Mouse (Mus musculus) stomach, embryonic 16.5 days (tissue): ENCODE measurements at regions not wholly inside any gene's neighbourhood (a gene's known extent, or its start where the extent isn't known, plus 50 kb on each side); places are given as distances from the start of the nearest gene placed in this dataset.
A peak's percentile ranks its signal among the peaks of the same experiment; 100 is the strongest.

Experiments
- ATAC-seq: fragments of 200-750 bp; cut with Nextera tagmentation; 2 replicates; pipeline ENCODE4 v1.8.0; 2017; ENCODE audit warnings: moderate number of reproducible peaks, moderate TSS enrichment; ENCODE audit not compliant: insufficient read depth, low FRiP score
- H3K27ac ChIP-seq: fragments of 300-500 bp; sonication (generic); 2 replicates; pipeline ENCODE4 v1.5.1; 2014; ENCODE audit warnings: low read length
- H3K27me3 ChIP-seq: fragments of 300-500 bp; sonication (generic); 2 replicates; pipeline ENCODE4 v1.6.1; 2014; ENCODE audit warnings: low read length, control low read depth, mixed read lengths; ENCODE audit not compliant: control insufficient read depth, insufficient read depth
- H3K36me3 ChIP-seq: fragments of 300-500 bp; sonication (generic); 2 replicates; pipeline ENCODE4 v1.6.1; 2014; ENCODE audit warnings: low read length; ENCODE audit not compliant: control insufficient read depth, insufficient read depth
- H3K4me1 ChIP-seq: fragments of 300-500 bp; sonication (generic); 2 replicates; pipeline ENCODE4 v1.6.1; 2014; ENCODE audit warnings: low read length, control low read depth, mixed read lengths; ENCODE audit not compliant: control insufficient read depth, insufficient read depth
- H3K4me2 ChIP-seq: fragments of 300-500 bp; sonication (generic); 2 replicates; pipeline ENCODE4 v1.6.1; 2014; ENCODE audit warnings: low read depth, low read length, mixed read lengths
- H3K4me3 ChIP-seq: fragments of 300-500 bp; sonication (generic); replicated peaks from 2 replicates; pipeline ENCODE4 v1.5.1; 2014; ENCODE audit warnings: mild to moderate bottlenecking, low read length
- H3K9ac ChIP-seq: fragments of 300-500 bp; sonication (generic); 2 replicates; pipeline ENCODE4 v1.6.1; 2014; ENCODE audit warnings: low read length
- H3K9me3 ChIP-seq: fragments of 300-500 bp; sonication (generic); replicated peaks from 2 replicates; pipeline ENCODE4 v1.6.1; 2016; ENCODE audit warnings: low read length, control low read depth; ENCODE audit not compliant: control insufficient read depth
- WGBS: fragments of 180-500 bp; shearing (Covaris S2); extraction: QIAGEN DNeasy Blood & Tissue Kit; methylation state at CpG from one replicate; pipeline ENCODE4 v1.1.7; 2014; 5-methylcytosine and 5-hydroxymethylcytosine counted together

DNA sequence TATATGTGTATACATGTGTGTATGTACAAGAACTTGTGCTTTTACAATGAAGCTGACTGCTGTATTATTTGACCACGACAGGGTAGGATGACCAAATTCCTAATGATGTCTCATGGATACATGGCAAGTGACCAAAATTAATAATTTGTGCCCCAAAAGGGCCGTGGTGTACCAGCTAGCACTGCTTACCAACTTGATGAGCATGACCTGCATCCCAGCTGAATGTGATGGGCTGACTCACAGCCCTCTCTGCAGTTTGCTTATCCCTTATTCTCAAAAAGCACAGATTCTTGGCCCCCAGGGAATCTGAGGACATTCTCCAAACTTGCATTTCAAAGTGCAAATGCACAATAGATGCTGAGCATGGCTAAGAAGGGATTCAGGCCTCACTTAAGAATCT is 420.8 kb downstream of the Sox2 start:
- Histone ChIP-seq H3K36me3 (no peaks in the 10 kb centered on the region), H3K4me1 (0 out of 2 replicates have a peak, but pooled peaks cover 3% of the 10 kb centered on the region), H3K9ac (no peak overlapping the region), H3K4me3 (no peak overlapping the region), H3K9me3 (no peaks in the 10 kb centered on the region), H3K4me2 (no peak overlapping the region), H3K27me3 (no peaks in the 10 kb centered on the region), H3K27ac (no peak overlapping the region)
- ATAC-seq: no peak
- WGBS: 76% methylated on average over 2 of the region's 2 CpGs

- Histone ChIP-seq H3K27ac (no peak overlapping the region), H3K9ac (no peak overlapping the region), H3K4me2 (no peak overlapping the region), H3K4me3 (no peak overlapping the region), H3K4me1 (no peaks in the 10 kb centered on the region), H3K9me3 (no peaks in the 10 kb centered on the region), H3K36me3 (no peaks in the 10 kb centered on the region), H3K27me3 (no peaks in the 10 kb centered on the region)
- ATAC-seq: no peak
- WGBS: 62% methylated on average over 5 of the region's 5 CpGs
Measured at GRCm38 (mm10) chr3:35079887-35080286, 429.7 kb downstream of the Sox2 start.

GRCm38 (mm10) chr3:35084091-35084867 is 434.1 kb downstream of the Sox2 start:
- no peaks in the 10 kb centered on the region for H3K36me3 ChIP-seq
- H3K9me3 ChIP-seq: no peaks in the 10 kb centered on the region
- H3K27me3 ChIP-seq: no peaks in the 10 kb centered on the region
- no peak overlapping the region for H3K4me3 ChIP-seq
- no peaks in the 10 kb centered on the region; the same call in 1 of the 2 replicates for H3K4me1 ChIP-seq
- H3K9ac ChIP-seq: no peak overlapping the region
- 62% methylated on average over 11 of the region's 11 CpGs for WGBS
- H3K27ac ChIP-seq: no peak overlapping the region
- H3K4me2 ChIP-seq: no peak overlapping the region
- ATAC-seq: peak; percentile 56; the same call in 1 of the 2 replicates

DNA sequence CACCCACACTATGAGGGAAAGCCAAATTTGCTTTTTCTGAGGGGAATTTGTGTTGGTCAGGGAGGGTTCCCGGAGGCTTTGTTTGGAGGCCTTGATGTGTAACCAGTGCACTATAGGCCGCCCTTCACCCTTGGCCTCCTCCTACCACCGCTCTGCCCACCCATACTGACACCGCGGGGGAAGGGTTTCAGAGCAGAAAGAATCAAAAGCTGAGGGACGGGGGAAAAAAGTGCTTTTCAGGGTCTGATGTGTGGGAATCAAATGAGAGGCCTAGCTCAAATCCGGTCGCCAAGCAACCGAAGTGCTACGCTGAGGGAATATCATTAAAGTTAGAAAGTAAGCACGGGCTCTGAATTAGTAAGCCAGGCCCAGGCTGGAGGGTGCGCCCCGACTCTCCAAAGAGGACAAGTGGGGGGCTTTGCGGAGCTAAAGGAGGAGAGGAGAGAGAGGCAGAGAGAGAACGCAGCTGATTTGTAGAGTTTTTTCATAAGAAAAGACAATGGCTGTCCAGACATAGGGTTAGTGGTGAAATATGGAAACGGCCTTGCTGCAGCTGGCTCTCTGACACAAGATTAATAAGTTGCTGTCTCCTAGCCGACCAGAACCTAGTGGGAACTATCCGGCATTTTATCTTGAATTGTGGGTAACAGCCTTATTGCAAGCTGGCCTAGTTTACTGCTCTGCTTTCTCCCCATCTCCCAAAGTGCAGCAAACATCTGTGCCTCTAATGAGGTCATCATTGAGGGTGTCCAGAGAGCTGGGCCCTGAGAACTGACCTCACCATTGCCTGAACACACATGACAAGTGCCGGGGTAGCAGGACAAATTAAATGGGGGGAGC is 438.3 kb downstream of the Sox2 start:
- WGBS: 51% methylated on average over 19 of the region's 19 CpGs
- Histone ChIP-seq H3K27ac (no peak overlapping the region), H3K27me3 (no peaks in the 10 kb centered on the region), H3K4me2 (no peak overlapping the region), H3K4me3 (no peak overlapping the region), H3K36me3 (no peaks in the 10 kb centered on the region), H3K4me1 (no peaks in the 10 kb centered on the region; the same call in 1 of the 2 replicates), H3K9me3 (no peaks in the 10 kb centered on the region), H3K9ac (no peak overlapping the region)
- no peak for ATAC-seq

DNA sequence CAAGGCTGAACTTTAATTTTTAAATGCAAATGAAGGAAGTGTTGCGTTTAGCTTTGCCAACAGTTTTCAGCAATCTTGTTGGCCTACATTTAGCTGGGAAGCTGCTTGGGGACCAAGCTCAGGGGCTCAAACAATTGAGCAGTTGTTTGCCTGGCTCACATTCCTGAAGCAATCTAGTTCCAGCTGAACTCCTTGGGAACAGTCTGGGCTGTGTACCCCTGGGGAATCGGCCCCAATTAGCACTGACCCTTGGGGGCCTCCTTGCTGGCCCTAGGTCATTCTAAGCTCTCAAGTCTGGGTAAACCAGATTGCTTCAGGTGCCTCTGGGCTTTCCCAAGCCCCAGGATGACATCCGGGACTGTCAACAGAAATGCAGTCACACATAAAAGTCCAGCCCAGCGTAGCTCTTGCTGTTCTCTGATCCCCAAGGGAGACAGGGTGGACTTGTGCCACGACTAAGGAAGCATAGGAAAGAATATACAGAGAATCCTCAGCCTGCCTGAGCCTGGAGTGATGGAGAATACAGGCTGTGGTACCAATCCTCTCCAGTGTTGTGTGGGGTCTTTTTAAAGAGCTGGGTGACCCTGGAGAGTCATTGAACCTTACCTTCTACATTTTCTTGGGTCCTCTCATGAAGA is 440.4 kb downstream of the Sox2 start:
- Histone ChIP-seq H3K9ac (no peak overlapping the region), H3K4me3 (no peak overlapping the region), H3K27me3 (no peaks in the 10 kb centered on the region), H3K27ac (no peak overlapping the region), H3K4me1 (no peaks in the 10 kb centered on the region; the same call in 1 of the 2 replicates), H3K4me2 (no peak overlapping the region), H3K9me3 (no peaks in the 10 kb centered on the region), H3K36me3 (no peaks in the 10 kb centered on the region)
- 53% methylated on average over 5 of the region's 5 CpGs for WGBS
- ATAC-seq: no peak

DNA sequence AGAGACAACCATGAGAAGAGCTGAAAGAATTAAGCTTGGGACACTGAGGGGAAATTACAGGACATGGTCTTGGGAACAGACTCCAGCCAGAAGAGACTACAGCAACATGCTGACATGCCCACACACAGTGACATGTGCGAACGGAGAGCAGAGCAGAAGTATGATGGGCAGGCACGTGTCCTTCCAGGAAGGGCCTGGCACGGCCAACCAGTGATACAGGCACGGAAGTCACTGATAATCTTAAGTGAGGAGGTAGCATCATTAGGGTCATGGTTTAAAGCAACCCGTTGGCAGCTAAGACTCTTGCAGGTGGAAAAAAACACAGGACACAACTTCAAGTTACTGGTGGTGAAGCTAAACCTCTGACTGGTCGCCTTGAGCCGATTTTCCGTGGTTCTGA is 442.8 kb downstream of the Sox2 start:
- no peaks in the 10 kb centered on the region for H3K27me3 ChIP-seq
- no peaks in the 10 kb centered on the region for H3K9me3 ChIP-seq
- WGBS: 83% methylated on average over 9 of the region's 9 CpGs
- no peaks in the 10 kb centered on the region for H3K36me3 ChIP-seq
- no peak overlapping the region for H3K4me3 ChIP-seq
- ATAC-seq: no peak
- no peak overlapping the region for H3K4me2 ChIP-seq
- H3K9ac ChIP-seq: no peak overlapping the region
- no peak overlapping the region for H3K27ac ChIP-seq
- no peaks in the 10 kb centered on the region; the same call in 1 of the 2 replicates for H3K4me1 ChIP-seq

- Histone ChIP-seq H3K4me3 (no peak overlapping the region), H3K27me3 (no peaks in the 10 kb centered on the region), H3K36me3 (no peaks in the 10 kb centered on the region), H3K4me2 (no peak overlapping the region), H3K27ac (no peak overlapping the region), H3K9me3 (no peaks in the 10 kb centered on the region), H3K4me1 (no peaks in the 10 kb centered on the region), H3K9ac (no peak overlapping the region)
- no peak for ATAC-seq
- 92% methylated on average over 8 of the region's 8 CpGs for WGBS
Measured at GRCm38 (mm10) chr3:35095221-35095620, 445.0 kb downstream of the Sox2 start.

GRCm38 (mm10) chr3:35096381-35096780 is 446.2 kb downstream of the Sox2 start:
- whole genome bisulfite sequencing: 81% methylated on average over 5 of the region's 5 CpGs
- ATAC-seq: no peak

DNA sequence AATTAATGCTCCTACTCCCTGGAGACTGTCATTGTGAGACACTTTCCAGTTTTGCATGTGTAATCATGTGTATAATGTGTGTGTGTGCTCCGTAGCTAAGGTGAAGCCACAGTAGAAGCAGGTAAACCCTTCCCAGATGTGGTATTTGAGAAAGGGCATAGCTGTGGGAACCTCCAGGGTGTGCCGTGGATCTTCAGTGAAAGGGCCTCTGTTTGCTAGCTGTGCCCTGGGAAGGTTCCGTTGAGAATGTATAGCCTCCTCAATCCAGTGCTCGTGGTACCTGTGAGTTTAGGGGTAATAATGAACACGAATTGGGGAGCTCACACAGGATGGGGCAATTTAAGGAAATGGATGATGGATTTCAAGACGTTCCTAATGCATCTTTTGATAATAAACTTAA is 447.6 kb downstream of the Sox2 start:
- no peaks in the 10 kb centered on the region for H3K9me3 ChIP-seq
- no peaks in the 10 kb centered on the region for H3K27me3 ChIP-seq
- H3K27ac ChIP-seq: no peak overlapping the region
- H3K4me2 ChIP-seq: no peak overlapping the region
- no peak overlapping the region for H3K9ac ChIP-seq
- H3K4me1 ChIP-seq: no peaks in the 10 kb centered on the region
- no peaks in the 10 kb centered on the region for H3K36me3 ChIP-seq
- WGBS: 73% methylated on average over 6 of the region's 6 CpGs
- ATAC-seq: no peak
- no peak overlapping the region for H3K4me3 ChIP-seq

More at GRCm38 (mm10) chr3:35096381-35096780, 446.2 kb downstream of the Sox2 start:
- Histone ChIP-seq H3K4me2 (no peak overlapping the region), H3K9ac (no peak overlapping the region), H3K36me3 (no peaks in the 10 kb centered on the region), H3K4me1 (no peaks in the 10 kb centered on the region), H3K27me3 (no peaks in the 10 kb centered on the region), H3K4me3 (no peak overlapping the region), H3K27ac (no peak overlapping the region), H3K9me3 (no peaks in the 10 kb centered on the region)
